Mouse (Mus musculus) kidney, postnatal 25 days (tissue): ENCODE results near the gene Atg4b.
"Not testable (repeated sequence)": the region's sequence is repeated elsewhere in the genome, so short reads cannot be mapped to it uniquely, and the experiment has no call there.

Experiments
- DNase-seq, 2 experiments: peaks; one replicate each; pipeline ENCODE4 v3.0.0; 2021; ENCODE audit warnings: mixed read lengths in 2 of 2

Gene Atg4b

DNA sequence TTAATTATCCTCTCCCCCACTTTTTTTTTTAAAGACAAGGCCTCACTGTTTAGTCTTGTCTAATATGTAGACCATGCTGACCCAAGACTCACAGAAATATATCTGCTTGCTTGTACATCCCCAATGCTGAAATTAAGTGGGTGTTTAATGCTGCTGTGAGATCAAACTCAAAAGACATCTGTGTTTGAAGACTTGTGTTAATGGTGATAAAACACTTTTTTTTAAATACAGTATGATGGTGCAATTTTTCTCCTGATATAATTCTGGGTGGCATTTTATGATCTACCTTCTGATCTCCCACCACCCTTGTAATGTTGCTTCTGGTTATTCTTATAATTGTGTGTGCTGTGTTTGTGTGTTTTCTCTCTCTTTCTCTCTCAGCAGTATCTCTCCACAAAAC is 4.9 kb downstream of the Atg4b start:
- no peak for DNase-seq

DNA sequence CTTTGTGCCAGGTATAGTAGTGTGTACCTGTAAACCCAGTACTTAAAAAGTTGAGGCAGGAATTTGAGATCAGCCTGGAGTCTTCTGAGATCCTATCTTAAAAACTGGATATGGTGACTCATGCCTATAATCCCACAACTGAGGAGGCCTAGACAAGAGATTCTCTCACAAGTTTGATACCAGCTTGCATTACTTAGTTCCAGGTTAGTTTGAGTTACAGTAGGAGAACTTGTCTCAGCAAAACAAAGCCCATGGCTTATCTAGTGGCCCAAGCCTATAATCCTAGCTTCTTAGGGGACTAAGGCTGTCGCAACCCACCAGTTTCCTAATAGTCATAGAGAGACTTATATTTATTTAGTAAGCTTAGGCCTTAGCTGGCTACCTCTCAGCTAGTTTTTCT is 8.8 kb downstream of the Atg4b start:
- DNase-seq: no peak

DNA sequence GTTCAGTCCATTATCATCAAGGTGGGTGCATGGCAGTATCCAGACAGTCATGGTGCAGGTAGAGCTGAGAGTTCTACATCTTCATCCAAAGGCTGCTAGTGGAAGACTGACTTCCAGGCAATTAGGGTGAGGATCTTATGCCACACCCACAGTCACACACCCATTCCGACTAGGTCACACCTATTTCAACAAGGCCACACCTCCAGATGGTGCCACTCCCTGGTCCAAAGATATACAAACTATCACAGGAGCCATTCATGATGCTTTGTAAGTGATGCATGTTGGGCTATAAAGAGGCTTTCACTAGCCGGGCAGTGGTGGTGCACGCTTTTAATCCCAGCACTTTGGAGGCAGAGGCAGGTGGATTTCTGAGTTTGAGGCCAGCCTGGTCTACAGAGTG is 12.2 kb downstream of the Atg4b start:
- not testable (repeated sequence) for DNase-seq

DNA sequence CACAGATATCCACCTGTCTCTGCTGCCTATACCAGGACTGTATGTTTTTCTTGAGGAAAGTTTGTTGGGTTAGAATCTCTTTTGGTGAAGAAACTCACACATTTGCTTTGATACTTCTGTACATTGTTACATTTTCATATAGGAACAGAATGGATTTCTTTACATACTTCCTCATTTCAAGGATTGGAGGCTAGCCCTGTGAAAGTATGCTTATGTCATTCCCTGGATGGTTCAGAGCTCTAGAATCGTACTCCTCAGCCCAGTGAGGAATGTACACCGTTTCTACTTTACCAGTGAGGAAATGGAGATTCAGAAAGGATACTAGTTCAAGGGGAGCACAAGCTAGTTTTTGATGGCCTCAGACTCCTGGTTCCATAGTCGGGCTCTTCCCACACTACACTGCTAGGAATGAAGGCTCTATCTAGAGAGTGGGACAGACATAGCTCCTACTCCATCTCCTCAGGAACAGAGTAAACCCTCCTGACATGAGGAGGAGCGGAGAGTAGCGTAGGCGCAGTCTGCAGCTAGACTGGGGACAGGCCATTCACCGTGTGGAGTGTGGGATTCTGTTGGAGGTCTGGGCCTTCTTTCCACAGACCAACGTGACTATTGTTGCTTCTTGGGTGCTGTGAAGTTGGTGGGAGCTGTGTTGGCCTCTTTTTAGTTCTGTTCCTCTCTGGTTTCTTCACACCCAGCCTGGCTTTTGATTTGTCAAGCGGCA is 13.7 kb downstream of the Atg4b start:
- no peak for DNase-seq

DNA sequence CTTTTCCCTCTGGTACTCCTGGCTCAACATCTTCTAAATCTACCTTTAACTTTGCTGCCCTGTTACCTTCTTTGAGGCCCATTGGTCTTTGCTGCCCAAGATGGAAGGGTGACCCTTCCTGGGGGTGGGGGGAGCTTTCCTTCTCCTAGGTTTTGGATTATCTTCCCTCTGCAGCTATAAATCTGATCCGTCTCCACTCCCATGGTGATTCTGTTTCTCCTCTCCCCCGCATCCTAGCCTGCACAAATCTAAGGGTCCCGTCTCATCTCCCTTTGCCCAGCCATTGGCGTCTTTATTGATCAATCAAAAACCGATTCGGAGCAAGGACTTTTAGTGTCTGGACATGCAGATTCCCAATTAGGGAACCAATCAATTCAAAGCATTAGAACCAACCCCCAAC is 16.3 kb downstream of the Atg4b start:
- DNase-seq: no peak

DNA sequence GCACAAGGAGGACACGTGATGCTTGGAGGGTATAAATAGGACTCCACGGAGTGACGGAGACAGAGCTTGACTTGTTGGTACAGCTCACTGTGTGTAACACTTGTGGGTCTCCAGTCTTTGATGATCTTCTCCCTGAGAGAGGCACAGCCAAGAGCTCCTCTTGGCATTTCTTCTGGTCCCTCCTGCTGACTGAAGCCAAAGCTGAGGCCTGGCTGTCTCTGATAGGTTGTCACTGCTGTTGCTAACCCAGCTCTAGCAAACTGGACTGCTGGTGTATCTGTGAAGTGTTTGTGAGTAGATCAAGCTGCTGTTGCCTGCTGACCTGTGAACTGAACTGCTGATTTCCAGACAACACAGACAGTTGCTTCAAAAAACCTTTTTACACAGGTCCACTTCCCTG is 18.6 kb downstream of the Atg4b start:
- DNase-seq: no peak

- DNase-seq: no peak
Observed at GRCm38 (mm10) chr1:93776686-93777085, 25.4 kb downstream of the Atg4b start.

GRCm38 (mm10) chr1:93786912-93787311 is 35.6 kb downstream of the Atg4b start:
- DNase-seq: peak in 1 of 2 experiments; percentile 33

DNA sequence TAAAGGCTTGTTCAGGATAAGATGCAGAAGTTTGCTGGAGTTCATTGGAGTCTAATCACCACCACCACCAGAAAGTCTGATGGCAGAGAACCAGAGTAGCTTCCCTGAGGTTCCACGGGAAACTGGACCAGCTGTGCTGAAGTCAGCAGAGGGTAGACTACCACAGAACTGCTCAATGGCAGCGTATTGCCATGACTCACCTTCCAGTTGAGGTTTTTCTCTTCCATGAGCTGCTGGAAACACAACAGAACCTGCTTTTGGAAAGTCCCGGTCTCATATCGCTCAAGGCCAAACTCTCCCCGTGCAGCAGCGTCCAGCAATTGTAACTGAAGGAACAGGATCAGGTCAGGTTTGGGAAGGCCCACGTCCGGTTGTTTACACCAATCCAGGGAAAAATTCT is 43.2 kb downstream of the Atg4b start:
- DNase-seq: no peak

DNA sequence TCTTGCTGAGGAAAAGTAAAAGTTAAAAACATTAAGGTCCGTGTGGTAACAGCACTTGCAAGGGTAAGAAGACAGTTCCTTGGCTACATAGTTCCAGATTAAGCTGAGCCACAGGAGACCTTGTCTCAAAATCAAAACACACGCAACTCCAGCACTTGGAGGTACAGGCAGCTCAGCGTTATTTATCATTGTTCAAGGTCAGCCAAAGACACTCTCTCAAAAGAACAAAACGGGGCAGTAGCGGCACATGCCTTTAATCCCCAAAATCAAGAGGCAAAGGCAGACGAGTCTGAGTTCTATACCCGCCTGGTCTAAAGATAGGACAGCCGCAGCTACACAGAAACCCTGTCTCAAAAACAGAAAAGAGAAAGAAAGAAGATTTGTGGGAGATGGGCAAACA is 44.6 kb downstream of the Atg4b start:
- DNase-seq: peak in 1 of 2 experiments; percentile 4

- peak in 1 of 2 experiments; percentile 23 for DNase-seq
Observed at GRCm38 (mm10) chr1:93800670-93801503, 49.6 kb downstream of the Atg4b start.

DNA sequence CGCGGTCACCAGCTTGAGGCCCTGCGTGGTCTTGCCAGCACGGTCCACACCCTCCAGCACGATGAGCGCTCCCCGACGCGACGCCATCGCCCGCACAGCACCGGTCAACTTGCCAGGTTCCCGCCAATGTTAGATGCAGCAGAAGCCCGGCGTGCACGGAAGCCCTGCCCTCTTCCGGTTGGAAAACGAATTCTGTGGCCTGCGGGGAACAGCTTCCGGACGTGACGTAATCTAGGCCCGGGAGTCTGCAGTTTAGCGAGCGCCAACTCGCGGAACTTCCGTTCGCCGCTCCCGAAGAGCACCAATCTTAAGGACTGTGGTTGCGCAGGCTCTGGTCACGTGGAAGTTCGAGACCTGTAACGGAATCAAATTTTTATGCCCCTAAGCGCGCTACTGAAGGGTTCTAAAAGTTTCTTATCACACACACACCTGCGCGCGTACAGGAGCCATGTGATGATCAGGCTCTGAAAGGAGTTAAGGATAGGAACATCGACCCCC is 50.5 kb downstream of the Atg4b start, which contains the start of gene Dtymk:
Gene Dtymk, minus strand, starts transcription at position 194 of the 498 bp plus-strand sequence.
- DNase-seq: peak; percentile 94 to 96

GRCm38 (mm10) chr1:93802771-93803170 is 51.5 kb downstream of the Atg4b start:
- peak in 1 of 2 experiments; percentile 12 for DNase-seq

- peak; percentile 99 for DNase-seq
Observed at GRCm38 (mm10) chr1:93803556-93804507, 52.5 kb downstream of the Atg4b start, which contains the start of gene Ing5. Ing5 (plus strand) TSS chr1:93803965.

DNA sequence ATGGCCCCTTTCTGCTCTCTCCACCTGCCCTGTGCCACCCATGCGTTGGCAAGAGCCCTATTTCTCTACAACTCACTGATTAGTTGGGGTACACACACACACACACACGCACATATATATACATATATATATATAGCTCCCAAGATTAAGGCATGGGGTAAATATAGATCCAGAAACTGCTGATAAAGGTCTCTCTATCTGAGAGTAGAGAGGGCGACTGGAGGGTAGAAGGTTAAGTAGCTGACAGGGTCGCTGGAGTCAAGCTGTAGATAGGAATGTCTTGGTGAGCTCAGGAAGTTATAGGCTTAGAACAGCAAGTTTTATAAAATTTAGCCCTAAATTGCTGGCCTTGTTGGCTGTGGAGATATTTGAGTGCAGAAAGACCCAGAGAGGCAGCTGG is 53.5 kb downstream of the Atg4b start:
- no peak for DNase-seq

GRCm38 (mm10) chr1:93805221-93805951 is 54.1 kb downstream of the Atg4b start:
- no peak for DNase-seq

DNA sequence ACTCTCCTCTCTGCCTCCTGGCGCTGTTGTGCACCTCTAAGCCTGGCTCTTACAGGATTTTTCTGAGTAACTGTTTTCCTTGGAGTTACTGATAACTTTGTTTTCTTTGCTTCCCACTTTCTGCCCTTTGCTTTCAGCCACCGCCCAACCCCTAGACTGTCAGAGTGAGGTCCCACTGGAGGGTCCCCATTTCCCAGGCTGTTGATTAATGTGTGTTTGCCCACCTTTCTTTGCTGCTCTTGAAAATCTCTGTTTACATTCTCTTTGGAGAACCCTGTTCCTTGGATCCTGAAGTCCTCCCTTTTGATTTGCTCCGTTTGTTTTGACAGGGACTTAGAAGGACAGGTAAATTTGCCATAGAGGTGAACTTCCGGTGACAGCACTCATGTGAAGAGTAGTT is 57.6 kb downstream of the Atg4b start:
- no peak for DNase-seq

DNA sequence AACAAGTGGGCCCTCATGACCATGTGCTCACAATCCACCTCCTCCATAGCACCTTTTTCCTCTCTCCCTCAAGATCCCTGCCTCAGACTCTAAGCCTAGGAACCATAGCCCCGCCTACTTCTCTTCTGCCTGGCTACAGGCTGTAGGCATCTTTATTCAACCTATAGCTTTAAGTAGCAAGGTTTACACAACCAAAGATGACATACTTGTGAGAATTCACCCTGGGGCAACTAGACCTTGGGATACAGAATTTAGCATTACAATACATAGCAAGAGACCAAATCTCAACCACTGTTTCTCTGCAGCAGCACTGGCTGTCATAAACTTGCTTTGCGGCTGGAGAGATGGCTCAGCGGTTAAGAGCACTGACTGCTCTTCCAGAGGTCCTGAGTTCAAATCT is 58.7 kb downstream of the Atg4b start:
- no peak for DNase-seq

GRCm38 (mm10) chr1:93811495-93812039 is 60.3 kb downstream of the Atg4b start:
- no peak for DNase-seq

DNA sequence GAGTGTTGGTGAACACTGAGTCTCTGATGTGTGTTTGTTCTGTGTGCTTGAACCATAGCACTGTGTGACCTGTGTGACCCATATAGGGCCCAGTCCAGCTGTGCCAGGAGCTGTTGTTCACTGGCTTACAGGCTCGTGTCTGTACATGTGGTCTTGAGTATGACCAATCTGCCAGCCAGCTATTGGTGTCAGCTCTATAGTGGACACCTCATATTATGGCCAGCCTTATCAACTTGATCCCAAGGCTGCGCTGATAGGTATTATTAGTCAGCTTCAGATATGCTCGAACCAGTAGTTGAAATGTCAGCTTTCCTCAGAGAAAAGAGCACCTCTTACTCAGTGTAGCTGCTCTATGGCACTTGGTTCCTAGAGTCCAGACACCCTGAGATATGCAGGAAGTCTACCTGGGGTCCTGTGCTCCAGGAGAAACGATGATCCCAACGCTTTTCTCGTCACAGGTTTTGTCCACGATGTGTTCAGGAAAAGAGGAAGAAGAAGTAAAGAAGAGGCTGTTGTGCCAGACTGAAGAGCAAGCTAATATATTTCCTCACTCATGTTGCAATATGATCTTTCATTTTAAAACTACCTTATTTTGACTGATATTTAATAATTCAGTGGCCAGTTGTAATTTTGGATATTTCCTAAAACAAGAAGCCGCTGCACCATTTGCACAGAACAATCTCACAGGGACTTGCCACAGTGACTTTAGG is 66.7 kb downstream of the Atg4b start:
- no peak for DNase-seq

DNA sequence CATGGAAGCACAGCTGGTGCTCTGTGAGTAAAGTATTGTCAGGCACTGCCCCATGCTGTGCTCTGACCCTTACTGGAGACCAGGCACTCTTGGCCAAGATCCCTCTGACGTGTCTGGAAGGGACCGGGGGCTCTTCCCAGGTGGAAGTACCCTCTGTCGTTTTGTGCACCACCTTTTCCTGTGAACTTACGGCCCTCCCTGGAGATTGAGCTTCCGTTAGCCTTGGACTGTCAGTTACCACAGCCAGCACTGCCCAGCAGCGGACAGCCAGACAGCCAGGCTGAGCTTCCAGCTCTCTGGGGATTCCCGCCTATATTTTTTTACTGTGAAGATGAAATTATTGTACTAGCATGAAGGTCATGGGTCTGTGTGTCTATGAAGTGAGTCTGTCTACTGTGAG is 67.4 kb downstream of the Atg4b start:
- no peak for DNase-seq
